Mouse (Mus musculus) liver, adult 2 months (tissue): ENCODE data around the gene Ube2n. TPM values are rescaled to one million over a fixed set of nuclear protein-coding genes. Genes with fewer than 3 reads are reported as not detected.

Experiments used
- DNase-seq: peaks from one replicate; pipeline ENCODE4 v3.0.0-alpha.2; 2011; ENCODE audit warnings: low read depth, low spot score; ENCODE audit errors: extremely low read depth
- H3K27ac ChIP-seq: fragments of 200-500 bp; replicated peaks from 2 replicates; pipeline ENCODE4 v1.5.1; 2012; ENCODE audit warnings: low read depth, mild to moderate bottlenecking, control low read depth, inconsistent platforms, low read length; ENCODE audit not compliant: insufficient read depth
- H3K27me3 ChIP-seq: fragments of 200-500 bp; 2 replicates; pipeline ENCODE4 v1.6.1; 2012; ENCODE audit warnings: mild to moderate bottlenecking, moderate library complexity, low read length, inconsistent platforms; ENCODE audit not compliant: control insufficient read depth, insufficient read depth
- H3K36me3 ChIP-seq: fragments of 200-500 bp; 2 replicates; pipeline ENCODE4 v1.6.1; 2012; ENCODE audit warnings: low read length, inconsistent platforms; ENCODE audit not compliant: control insufficient read depth, insufficient read depth
- H3K4me1 ChIP-seq: fragments of 200-500 bp; 2 replicates; pipeline ENCODE4 v1.6.1; 2011; ENCODE audit warnings: low read length; ENCODE audit not compliant: control insufficient read depth, insufficient read depth
- H3K4me3 ChIP-seq: fragments of 200-500 bp; 2 replicates; pipeline ENCODE4 v1.5.1; 2011; ENCODE audit warnings: low read depth, mild to moderate bottlenecking, control low read depth, low read length, moderate library complexity; ENCODE audit not compliant: insufficient read depth
- H3K79me2 ChIP-seq: fragments of 200-500 bp; 2 replicates; pipeline ENCODE4 v1.6.1; 2012; ENCODE audit warnings: inconsistent platforms, mild to moderate bottlenecking, low read length, moderate library complexity; ENCODE audit not compliant: control insufficient read depth, insufficient read depth
- H3K9ac ChIP-seq: fragments of 200-500 bp; 2 replicates; pipeline ENCODE4 v1.6.1; 2012; ENCODE audit warnings: low read depth, mild to moderate bottlenecking, control low read depth, inconsistent platforms, low read length
- CTCF ChIP-seq: fragments of 200-500 bp; IDR thresholded peaks from 2 replicates; pipeline ENCODE4 v1.5.1; 2011; ENCODE audit warnings: low read depth, low read length, control low read depth
- POLR2A ChIP-seq: fragments of 200-500 bp; IDR thresholded peaks from 2 replicates; pipeline ENCODE4 v1.6.1; 2011; ENCODE audit warnings: low read length, control low read depth; ENCODE audit not compliant: insufficient read depth; ENCODE audit errors: extremely low read depth
- WGBS: fragments of 180-500 bp; shearing (Covaris S2); methylation state at CpG from one replicate; pipeline ENCODE4 v1.1.7; 2018; 5-methylcytosine and 5-hydroxymethylcytosine counted together
- polyA plus RNA-seq: library from polyadenylated mRNA; depleted of rRNA; stranded (reverse); fragments of >200 nt; gene quantifications from 2 replicates; pipeline ENCODE4 v1.2.3, GENCODE M21; 2012
- total RNA-seq: library from RNA; depleted of rRNA; stranded (reverse); fragments of >200 nt; gene quantifications from 2 replicates; pipeline ENCODE4 v1.2.3, GENCODE M21; 2014

The Ube2n gene
- total and polyA plus RNA-seq, 2 experiments = 19.2 to 29.6 TPM

- TF ChIP-seq CTCF = no peak
- peaks cover 24% of the 10 kb centered on the region for H3K4me1 ChIP-seq
Observed at GRCm38 (mm10) chr10:95562395-95562794, 47.5 kb downstream of the Ube2n start.

DNA sequence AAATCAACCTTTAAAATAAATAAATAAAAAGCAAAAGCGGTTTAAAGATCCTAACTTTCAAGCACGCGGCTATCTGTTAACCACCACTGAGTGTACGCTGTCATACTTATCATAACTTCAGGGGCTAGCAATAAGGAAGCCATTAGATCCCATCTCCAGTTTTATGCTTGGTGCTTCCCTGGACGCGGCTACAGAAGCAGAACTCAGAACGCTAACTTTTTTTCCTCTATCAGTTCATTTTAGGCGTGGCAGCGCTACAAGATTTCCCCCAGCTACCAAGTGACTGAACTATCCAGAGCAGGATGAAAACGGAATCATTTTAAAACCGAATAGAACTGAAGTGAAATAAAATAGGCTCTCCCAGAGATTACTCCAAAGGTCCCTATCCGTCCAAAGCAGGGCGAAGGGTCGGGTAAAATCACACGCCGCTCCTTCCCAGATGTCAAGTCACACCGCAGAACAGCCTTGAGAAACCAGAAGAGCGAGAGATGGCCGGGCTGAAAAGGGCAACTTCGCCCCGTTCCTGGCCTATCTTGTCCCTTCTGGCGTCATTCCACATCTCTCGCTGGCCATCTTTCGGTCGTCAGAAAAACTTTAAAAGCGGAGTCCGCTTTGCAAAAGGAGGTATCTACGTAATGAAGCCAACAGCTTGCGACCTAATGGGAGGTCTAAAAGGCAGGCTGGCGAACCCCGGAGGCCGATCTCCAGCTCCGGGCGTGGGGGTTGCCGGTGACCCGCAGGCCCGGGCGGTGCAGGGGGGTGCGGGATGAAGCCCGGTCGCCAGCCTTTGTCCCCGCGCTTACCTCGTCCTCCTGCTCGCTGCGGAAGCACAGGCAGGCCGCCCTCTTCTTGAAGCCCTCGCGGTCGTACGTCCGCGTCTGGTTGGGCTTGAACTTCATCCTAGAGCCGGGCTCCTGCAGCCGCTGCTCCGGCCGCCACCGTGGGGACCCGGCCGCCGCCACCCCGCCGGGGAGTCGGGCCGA, 48.2 kb downstream of the Ube2n start:
- peaks cover 21% of the 10 kb centered on the region for H3K4me1 ChIP-seq
- under 1% methylated on average over 65 of the region's 65 CpGs for WGBS

More at GRCm38 (mm10) chr10:95562395-95562794, 47.5 kb downstream of the Ube2n start:
- Histone ChIP-seq H3K4me3 (peak overlapping the region; percentile 76), H3K9ac (peak overlapping the region; percentile 94), H3K27me3 (no peaks in the 10 kb centered on the region), H3K36me3 (0 out of 2 replicates have a peak, but pooled peaks cover 3% of the 10 kb centered on the region), H3K27ac (peak overlapping the region; percentile 67), H3K79me2 (peaks cover 47% of the 10 kb centered on the region)
- 8% methylated on average over 8 of the region's 8 CpGs for WGBS
- DNase-seq = peak; percentile 60

DNA sequence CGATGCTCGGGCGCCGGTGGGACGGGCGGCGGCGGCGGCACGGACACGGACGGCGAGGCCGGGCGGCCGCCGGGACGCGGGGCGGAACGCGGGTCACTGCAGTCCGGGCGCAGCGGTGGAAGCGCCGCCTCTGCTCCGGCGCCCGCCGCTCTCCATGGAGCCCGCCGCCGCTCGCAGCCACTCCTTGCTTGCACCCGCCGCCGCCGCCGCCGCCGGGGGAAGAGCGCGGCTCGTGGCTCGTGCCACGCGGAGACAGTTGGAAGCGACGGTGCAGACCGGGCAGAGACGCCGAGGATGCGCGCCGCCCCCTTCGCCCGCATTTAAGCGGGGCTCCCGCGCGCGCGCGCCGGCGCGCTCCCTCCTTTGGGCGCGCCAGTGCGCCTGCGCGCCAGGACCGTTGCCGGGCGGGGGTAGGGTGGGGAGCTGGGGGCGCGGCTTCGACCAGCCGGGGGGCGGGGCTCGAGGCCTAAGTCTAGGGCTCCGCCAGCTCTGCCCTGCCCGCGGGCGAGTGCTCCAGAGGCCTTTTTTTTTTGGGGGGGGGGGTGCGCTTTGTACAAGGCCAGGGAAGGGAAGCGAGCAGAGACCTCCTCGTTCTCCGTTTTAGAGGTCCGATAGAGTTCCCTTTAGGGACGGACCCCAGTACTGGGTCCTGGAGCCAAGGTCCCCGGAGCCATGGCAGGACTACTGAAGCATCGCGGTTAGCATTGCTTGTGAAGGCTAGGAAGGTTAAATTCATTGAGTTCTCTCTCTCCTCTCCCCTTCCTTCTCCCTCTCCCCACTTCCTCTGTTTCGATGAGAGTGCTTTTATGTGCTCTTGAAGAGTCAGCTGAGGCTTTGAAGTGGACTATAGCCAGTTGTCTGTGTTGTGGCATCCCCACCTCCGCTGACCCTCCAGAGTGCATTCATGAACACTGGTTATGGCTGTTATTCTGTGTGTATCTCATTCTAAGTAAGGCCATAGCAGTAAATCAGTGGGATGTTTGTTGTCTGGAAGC, 49.2 kb downstream of the Ube2n start, which contains the start of gene Nudt4:
Gene Nudt4 (minus strand): TSS at position 296 of the 995 bp plus-strand sequence.
- H3K27ac ChIP-seq = peak within 1 kb of the TSS; percentile 81
- H3K9ac ChIP-seq = peak within 1 kb of the TSS; percentile 87
- H3K4me3 ChIP-seq = peak within 1 kb of the TSS; percentile 76
- H3K27me3 ChIP-seq = no peaks in the 10 kb centered on the region
- H3K79me2 ChIP-seq = peaks cover 33% of the 10 kb centered on the region; the same call in 1 of the 2 replicates
- no peak for DNase-seq
- TF ChIP-seq POLR2A = peak; percentile 95
- no peak for TF ChIP-seq CTCF
- WGBS = 2% methylated on average over 96 of the region's 97 CpGs
- 0 out of 2 replicates have a peak, but pooled peaks cover under 1% of the 10 kb centered on the region for H3K36me3 ChIP-seq
- peaks cover 16% of the 10 kb centered on the region for H3K4me1 ChIP-seq

More for the DNA sequence above, 48.2 kb downstream of the Ube2n start:
- H3K36me3 ChIP-seq = 0 out of 2 replicates have a peak, but pooled peaks cover 3% of the 10 kb centered on the region
- H3K27me3 ChIP-seq = no peaks in the 10 kb centered on the region
- DNase-seq = peak; percentile 70
- H3K27ac ChIP-seq = peak overlapping the region; percentile 81
- peak overlapping the region; percentile 76 for H3K4me3 ChIP-seq
- H3K9ac ChIP-seq = peak overlapping the region; percentile 87
- H3K79me2 ChIP-seq = peaks cover 41% of the 10 kb centered on the region; the same call in 1 of the 2 replicates
- no peak for TF ChIP-seq POLR2A
- TF ChIP-seq CTCF = no peak

DNA sequence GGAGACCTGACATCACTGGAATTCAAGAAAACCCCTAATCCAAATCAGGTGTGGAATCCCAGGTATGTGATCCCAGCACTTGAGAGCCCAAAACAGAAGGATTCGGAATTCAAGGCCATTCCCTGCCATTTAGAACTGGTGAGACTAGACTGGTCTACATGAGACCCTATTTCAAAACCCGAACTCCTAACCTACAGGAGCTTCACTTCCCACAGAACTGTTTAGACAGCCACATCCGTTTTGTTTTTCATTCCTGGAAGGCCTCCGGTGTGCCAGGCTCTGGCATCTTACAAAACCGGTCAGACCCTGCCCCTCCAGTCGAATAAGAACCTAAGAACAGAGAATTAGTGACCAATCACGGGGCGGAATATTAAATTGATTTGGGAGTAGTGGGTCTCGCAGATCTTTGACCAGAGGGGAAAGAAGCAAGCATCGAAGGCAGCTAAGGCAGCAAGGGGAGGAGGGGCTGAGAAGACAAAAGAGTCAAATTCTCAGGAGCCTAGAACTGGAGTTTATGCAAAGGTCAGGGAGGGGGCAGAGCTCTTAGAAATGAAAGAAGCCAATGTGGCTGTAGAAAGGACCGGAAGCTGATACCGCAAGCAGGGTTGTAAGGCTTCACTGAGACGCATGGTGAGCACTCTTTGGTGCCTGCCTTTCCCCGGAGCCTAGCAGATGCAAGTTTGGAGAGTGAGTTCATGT, 50.4 kb downstream of the Ube2n start:
- Histone ChIP-seq H3K9ac (no peak overlapping the region), H3K4me1 (peaks cover 7% of the 10 kb centered on the region), H3K36me3 (no peaks in the 10 kb centered on the region), H3K79me2 (peaks cover 22% of the 10 kb centered on the region; the same call in 1 of the 2 replicates), H3K27ac (no peak overlapping the region), H3K27me3 (no peaks in the 10 kb centered on the region), H3K4me3 (no peak overlapping the region)
- WGBS = 75% methylated on average over 14 of the region's 14 CpGs
- DNase-seq = no peak
- TF ChIP-seq POLR2A (no peak), CTCF (no peak)

- WGBS = 91% methylated on average over 3 of the region's 3 CpGs
- Histone ChIP-seq H3K27ac (no peak overlapping the region), H3K36me3 (no peaks in the 10 kb centered on the region), H3K9ac (no peak overlapping the region), H3K4me3 (no peak overlapping the region), H3K79me2 (peaks cover 12% of the 10 kb centered on the region; the same call in 1 of the 2 replicates), H3K27me3 (no peaks in the 10 kb centered on the region), H3K4me1 (peaks cover 4% of the 10 kb centered on the region)
- TF ChIP-seq POLR2A (no peak), CTCF (no peak)
- no peak for DNase-seq
Observed at GRCm38 (mm10) chr10:95566786-95567185, 51.8 kb downstream of the Ube2n start.
